ENCODE assay signal across 8 mouse cellular contexts in genomic region chr4:106650833-106651527, GRCm38 (mm10). TPM values are rescaled to one million over a fixed set of nuclear protein-coding genes. Genes with fewer than 3 reads are reported as not detected.
DNase-seq lines count a peak whose midpoint lies in the region; ATAC-seq and TF ChIP-seq lines count a peak whose summit lies in the region.

TSS of gene Pars2 (plus strand) at chr4:106651069.

- TF ChIP-seq EP300 in CH12.LX (IDR thresholded peaks at IDR 0.05; ENCODE audit: low read length): no peak

- H3K36me3 ChIP-seq in CH12.LX (replicated peaks in 1 of 2; ENCODE audit: control insufficient read depth in 1 of 2, insufficient read depth in 1 of 2, low read length in 1 of 2): peaks cover 25 to 35% of the 10 kb centered on the region in 2 experiments
- H3K36me3 ChIP-seq in forebrain, embryonic 11.5 days (ENCODE audit: control insufficient read depth, insufficient read depth, low read length): no peaks in the 10 kb centered on the region; the same call in 1 of the 2 replicates
- peaks cover 18% of the 10 kb centered on the region for H3K36me3 ChIP-seq in heart, embryonic 16.5 days (ENCODE audit: control insufficient read depth, insufficient read depth)
- peaks cover 19% of the 10 kb centered on the region for H3K36me3 ChIP-seq in liver, embryonic 15.5 days (replicated peaks)
- H3K36me3 ChIP-seq in neural tube, embryonic 12.5 days: peaks cover 22% of the 10 kb centered on the region

- dilution Hi-C loops in CH12.LX (cut with MboI; ENCODE audit: extremely low pct_ligation_motif_present, extremely low pct_unique_long_range_greater_than_20kb, low sequenced_read_pairs): no loop called here

- DNase-seq in CH12.LX (ENCODE audit: extremely low read depth): peak; percentile 98
- peak; percentile 93 for DNase-seq in c-Kit-positive CD71-positive TER-119-negative erythroid progenitor cells, embryonic 14.5 days (ENCODE audit: low read depth)
- peak; percentile 99 for DNase-seq in forebrain, embryonic 11.5 days (ENCODE audit: low spot score)
- peak; percentile 98 for DNase-seq in kidney, postnatal 36 days
- peak; percentile 97 for DNase-seq in telencephalon, adult 2 months (ENCODE audit: low read depth, low spot score)

- no peaks in the 10 kb centered on the region for H3K27me3 ChIP-seq in CH12.LX (replicated peaks)
- no peaks in the 10 kb centered on the region for H3K27me3 ChIP-seq in forebrain, embryonic 11.5 days (ENCODE audit: control insufficient read depth, insufficient read depth, low read length)
- H3K27me3 ChIP-seq in heart, embryonic 16.5 days (ENCODE audit: control insufficient read depth, insufficient read depth, low read length): peaks cover 11% of the 10 kb centered on the region
- H3K27me3 ChIP-seq in liver, embryonic 15.5 days: peaks cover 15% of the 10 kb centered on the region
- no peaks in the 10 kb centered on the region for H3K27me3 ChIP-seq in neural tube, embryonic 12.5 days (replicated peaks)

- peak within 1 kb of the TSS; percentile 64 for H3K4me2 ChIP-seq in CH12.LX (ENCODE audit: insufficient read depth, low read depth, poor library complexity, severe bottlenecking)
- peak within 1 kb of the TSS; percentile 96 for H3K4me2 ChIP-seq in forebrain, embryonic 11.5 days (ENCODE audit: low read depth, low read length, severe bottlenecking)
- peak within 1 kb of the TSS; percentile 97 for H3K4me2 ChIP-seq in heart, embryonic 16.5 days (ENCODE audit: low read depth, low read length)
- peak within 1 kb of the TSS; percentile 93 for H3K4me2 ChIP-seq in liver, embryonic 15.5 days
- H3K4me2 ChIP-seq in neural tube, embryonic 12.5 days (replicated peaks): peak within 1 kb of the TSS; percentile 87

- in situ Hi-C loops in CH12.LX (cut with MboI; ENCODE audit: low pct_ligation_motif_present, low pct_unique_long_range_greater_than_20kb, low sequenced_read_pairs): no loop called here

- TF ChIP-seq CTCF in CH12.LX (conservative IDR thresholded peaks at IDR 0.05 in 1 of 2, IDR thresholded peaks at IDR 0.05 in 1 of 2; ENCODE audit: low read depth in 2 of 2, low read length in 2 of 2): no peak

- TF ChIP-seq POLR2A in CH12.LX (IDR thresholded peaks at IDR 0.05; ENCODE audit: low read depth, low read length): peak; percentile 95

- H3K9me3 ChIP-seq in CH12.LX (replicated peaks; ENCODE audit: low read length): no peaks in the 10 kb centered on the region
- H3K9me3 ChIP-seq in forebrain, embryonic 11.5 days (ENCODE audit: control insufficient read depth, low read length): no peaks in the 10 kb centered on the region; the same call in 1 of the 2 replicates
- H3K9me3 ChIP-seq in heart, embryonic 16.5 days (replicated peaks; ENCODE audit: control insufficient read depth, low read length): no peaks in the 10 kb centered on the region
- H3K9me3 ChIP-seq in liver, embryonic 15.5 days (replicated peaks): no peaks in the 10 kb centered on the region
- H3K9me3 ChIP-seq in neural tube, embryonic 12.5 days: no peaks in the 10 kb centered on the region

- H3K4me1 ChIP-seq in CH12.LX (ENCODE audit: control insufficient read depth in 1 of 2, insufficient read depth in 2 of 2): peaks cover 6 to 36% of the 10 kb centered on the region in 2 experiments
- H3K4me1 ChIP-seq in forebrain, embryonic 11.5 days (replicated peaks; ENCODE audit: control insufficient read depth, insufficient read depth, low read length): peaks cover 6% of the 10 kb centered on the region
- H3K4me1 ChIP-seq in heart, embryonic 16.5 days (ENCODE audit: control insufficient read depth, insufficient read depth, low read length): peaks cover 6% of the 10 kb centered on the region
- peaks cover 21% of the 10 kb centered on the region for H3K4me1 ChIP-seq in liver, embryonic 15.5 days (replicated peaks)
- peaks cover 7% of the 10 kb centered on the region for H3K4me1 ChIP-seq in neural tube, embryonic 12.5 days

- H3K4me3 ChIP-seq in CH12.LX (replicated peaks in 1 of 3; ENCODE audit: low read depth in 2 of 3, low read length in 2 of 3, poor library complexity in 1 of 3): peak within 1 kb of the TSS; percentile 76 to 86 (median 77)
- H3K4me3 ChIP-seq in forebrain, embryonic 11.5 days (ENCODE audit: low read depth, low read length): peak within 1 kb of the TSS; percentile 62
- H3K4me3 ChIP-seq in heart, embryonic 16.5 days (ENCODE audit: low read length): peak within 1 kb of the TSS; percentile 74
- H3K4me3 ChIP-seq in liver, embryonic 15.5 days (replicated peaks): peak within 1 kb of the TSS; percentile 74
- H3K4me3 ChIP-seq in neural tube, embryonic 12.5 days: peak within 1 kb of the TSS; percentile 55

- WGBS in forebrain, embryonic 11.5 days: 4% methylated on average over 40 of the region's 40 CpGs
- WGBS in heart, embryonic 16.5 days: 3% methylated on average over 40 of the region's 40 CpGs
- 3% methylated on average over 40 of the region's 40 CpGs for WGBS in liver, embryonic 15.5 days (ENCODE audit: insufficient replicate concordance)
- 3% methylated on average over 40 of the region's 40 CpGs for WGBS in neural tube, embryonic 12.5 days

- no peak for TF ChIP-seq RAD21 in CH12.LX (IDR thresholded peaks at IDR 0.05; ENCODE audit: low read depth, low read length)

- peak; percentile 97 for ATAC-seq in forebrain, embryonic 11.5 days (replicated peaks; ENCODE audit: low FRiP score)
- ATAC-seq in heart, embryonic 16.5 days (replicated peaks; ENCODE audit: extremely low read depth, insufficient read depth, low FRiP score): peak; percentile 98
- peak; percentile 96 for ATAC-seq in liver, embryonic 15.5 days (ENCODE audit: insufficient read depth)
- ATAC-seq in neural tube, embryonic 12.5 days (ENCODE audit: low FRiP score, low read depth): peak; percentile 93

- H3K27ac ChIP-seq in CH12.LX (ENCODE audit: insufficient read depth, low read depth): peak within 1 kb of the TSS; percentile 27
- peak within 1 kb of the TSS; percentile 37; the same call in 1 of the 2 replicates for H3K27ac ChIP-seq in forebrain, embryonic 11.5 days (ENCODE audit: low read depth, low read length)
- peak within 1 kb of the TSS; percentile 55 for H3K27ac ChIP-seq in heart, embryonic 16.5 days (ENCODE audit: low read length)
- peak within 1 kb of the TSS; percentile 64 for H3K27ac ChIP-seq in liver, embryonic 15.5 days (replicated peaks)
- H3K27ac ChIP-seq in neural tube, embryonic 12.5 days: no peak within 1 kb of the TSS

- peak within 1 kb of the TSS; percentile 81 for H3K9ac ChIP-seq in CH12.LX (ENCODE audit: insufficient read depth, low read depth)
- peak within 1 kb of the TSS; percentile 83 for H3K9ac ChIP-seq in forebrain, embryonic 11.5 days (ENCODE audit: low read length)
- peak within 1 kb of the TSS; percentile 77 for H3K9ac ChIP-seq in heart, embryonic 16.5 days (ENCODE audit: low read length)
- H3K9ac ChIP-seq in liver, embryonic 15.5 days: peak within 1 kb of the TSS; percentile 71
- peak within 1 kb of the TSS; percentile 67 for H3K9ac ChIP-seq in neural tube, embryonic 12.5 days

- peaks cover 9% of the 10 kb centered on the region for H3K79me2 ChIP-seq in CH12.LX (replicated peaks; ENCODE audit: control insufficient read depth, extremely low read depth, insufficient read depth, poor library complexity, severe bottlenecking)

TF ChIP-seq in CH12.LX, 34 proteins besides CTCF, POLR2A, EP300 and RAD21 (continues in another document):
- TF ChIP-seq USF1 (IDR thresholded peaks at IDR 0.05; ENCODE audit: low read depth, low read length): no peak
- peak; percentile 10; the same call in 1 of the 2 replicates for TF ChIP-seq MAX (IDR thresholded peaks at IDR 0.05; ENCODE audit: low read length)
- TF ChIP-seq TBP (conservative IDR thresholded peaks at IDR 0.05; ENCODE audit: low read depth, low read length): peak; percentile 77
- peak; percentile 73 for TF ChIP-seq SIN3A (IDR thresholded peaks at IDR 0.05; ENCODE audit: low read length)
- TF ChIP-seq NRF1 (IDR thresholded peaks at IDR 0.05; ENCODE audit: low read depth, low read length): peak; percentile 92
- 0 out of 2 replicates have a peak, but pooled peaks have one; percentile 25 for TF ChIP-seq MYC (IDR thresholded peaks at IDR 0.05; ENCODE audit: low read depth, low read length)
- TF ChIP-seq PAX5 (IDR thresholded peaks at IDR 0.05; ENCODE audit: low read length): no peak
- TF ChIP-seq MXI1 (IDR thresholded peaks at IDR 0.05; ENCODE audit: low read depth, low read length): peak; percentile 50; the same call in 1 of the 2 replicates
- no peak; the same call in 1 of the 2 replicates for TF ChIP-seq MEF2A (IDR thresholded peaks at IDR 0.05; ENCODE audit: borderline replicate concordance, low read depth, low read length)
- TF ChIP-seq BHLHE40 (IDR thresholded peaks at IDR 0.05; ENCODE audit: low read depth, low read length): peak; percentile 65
- no peak for TF ChIP-seq RCOR1 (conservative IDR thresholded peaks at IDR 0.05; ENCODE audit: low read depth, low read length)
- TF ChIP-seq ZNF384 (IDR thresholded peaks at IDR 0.05; ENCODE audit: low read depth, low read length): no peak
- 0 out of 2 replicates have a peak, but pooled peaks have one; percentile 26 for TF ChIP-seq ETS1 (conservative IDR thresholded peaks at IDR 0.05; ENCODE audit: low read depth, low read length)
- TF ChIP-seq ELF1 (IDR thresholded peaks at IDR 0.05; ENCODE audit: low read depth, low read length): peak; percentile 92
- TF ChIP-seq ZMIZ1 (IDR thresholded peaks at IDR 0.05; ENCODE audit: low read depth, low read length): 0 out of 2 replicates have a peak, but pooled peaks have one; percentile 27
- TF ChIP-seq GABPA (IDR thresholded peaks at IDR 0.05; ENCODE audit: insufficient replicate concordance, low read depth, low read length): no peak; the same call in 1 of the 2 replicates
- peak; percentile 81 for TF ChIP-seq KAT2A (IDR thresholded peaks at IDR 0.05; ENCODE audit: insufficient replicate concordance, low read length)
- TF ChIP-seq E2F4 (IDR thresholded peaks at IDR 0.05; ENCODE audit: insufficient replicate concordance, low read depth, low read length): peak; percentile 98
- TF ChIP-seq SMC3 (IDR thresholded peaks at IDR 0.05; ENCODE audit: low read depth, low read length): no peak
- peak; percentile 83; the same call in 1 of the 2 replicates for TF ChIP-seq TCF12 (IDR thresholded peaks at IDR 0.05; ENCODE audit: low read depth, low read length)
- TF ChIP-seq JUN (IDR thresholded peaks at IDR 0.05; ENCODE audit: insufficient read depth, low read depth, low read length): no peak
- TF ChIP-seq ZKSCAN1 (IDR thresholded peaks at IDR 0.05; ENCODE audit: borderline replicate concordance, low read depth, low read length): no peak

RNA-seq across cellular contexts. Expression of gene Pars2, which starts in this region (rescaled TPM):
- total RNA-seq in CH12.LX (2012; rRNA removed) (14.9 and 17.1 TPM in 2 replicates), CH12.LX (2014; rRNA removed) (11.1 and 13.0 TPM in 2 replicates)
- polyA plus RNA-seq in CH12.LX (2012; ENCODE audit: insufficient read length, low read depth): 9.3 and 11.1 TPM in 2 replicates
- 13.3 and 13.9 TPM in 2 replicates for polyA plus RNA-seq in forebrain, embryonic 11.5 days (2014; fragmentation: Nextera tagmentation; extraction: Ambion mirVana)
- polyA plus RNA-seq in heart, embryonic 16.5 days (2015; fragmentation: Nextera tagmentation; extraction: Ambion mirVana): 10.5 and 10.9 TPM in 2 replicates
- polyA plus RNA-seq in liver, embryonic 15.5 days (2015; fragmentation: Nextera tagmentation; extraction: Ambion mirVana): 4.8 and 5.2 TPM in 2 replicates
- 10.1 and 11.8 TPM in 2 replicates for polyA plus RNA-seq in neural tube, embryonic 12.5 days (2016; fragmentation: Nextera tagmentation; extraction: Ambion mirVana)
